Mouse (Mus musculus): ENCODE results near the gene Zfp866.
A peak's percentile ranks its signal among the peaks of the same experiment; 100 is the strongest.

Zfp866 gene

GRCm38 (mm10) chr8:69799261-69799660 is 8.3 kb upstream of the Zfp866 start:
- DNase-seq (ENCODE audit: extremely low read depth, insufficient read length, low spot score): no peak

GRCm38 (mm10) chr8:69797661-69798060 is 6.7 kb upstream of the Zfp866 start:
- DNase-seq (ENCODE audit: extremely low read depth, insufficient read length, low spot score): no peak

DNA sequence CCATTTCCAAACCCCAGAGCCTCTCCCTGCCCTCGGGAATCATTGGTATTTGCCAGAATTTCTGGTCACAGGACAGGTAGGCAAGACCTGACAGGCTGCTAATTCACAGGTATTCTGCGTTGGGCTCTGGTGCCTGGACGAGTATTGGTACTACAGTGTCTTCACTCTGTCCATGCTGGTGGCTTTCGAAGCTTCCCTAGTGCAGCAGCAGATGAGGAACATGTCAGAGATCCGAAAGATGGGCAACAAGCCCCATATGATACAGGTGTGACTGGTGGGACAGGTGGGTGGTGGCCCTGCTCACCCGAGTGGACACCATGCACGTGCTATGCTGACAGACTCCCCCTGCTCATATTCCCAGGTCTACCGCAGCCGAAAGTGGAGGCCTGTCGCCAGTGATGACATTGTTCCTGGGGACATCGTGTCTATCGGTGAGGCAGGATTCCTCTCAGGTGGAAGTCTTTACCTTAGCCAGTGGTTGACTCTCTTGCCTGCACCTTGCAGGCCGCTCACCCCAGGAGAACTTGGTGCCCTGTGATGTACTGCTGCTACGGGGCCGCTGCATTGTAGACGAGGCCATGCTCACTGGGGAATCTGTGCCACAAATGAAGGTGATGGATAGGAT is 5.9 kb upstream of the Zfp866 start:
- no peak for DNase-seq (ENCODE audit: extremely low read depth, insufficient read length, low spot score)

DNA sequence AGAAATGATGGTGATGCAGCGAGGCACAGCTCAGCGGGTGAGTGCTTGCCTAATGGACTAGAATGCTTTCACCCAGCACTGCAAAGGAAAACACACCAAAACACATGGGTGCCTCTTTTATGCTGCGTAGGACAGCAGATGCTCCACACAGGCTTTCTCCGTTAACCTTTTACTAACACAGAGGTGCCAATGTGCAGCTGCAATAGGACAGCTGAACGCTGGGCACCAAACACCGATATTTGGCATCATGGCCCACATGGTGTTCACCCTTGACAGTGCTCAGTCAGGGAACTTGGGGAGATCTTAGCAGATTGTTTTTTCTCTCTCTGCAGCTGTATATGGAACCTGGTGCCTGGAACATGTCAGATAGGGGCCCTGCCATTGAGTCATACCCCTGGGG is 3.9 kb upstream of the Zfp866 start:
- DNase-seq (ENCODE audit: extremely low read depth, insufficient read length, low spot score): no peak

DNA sequence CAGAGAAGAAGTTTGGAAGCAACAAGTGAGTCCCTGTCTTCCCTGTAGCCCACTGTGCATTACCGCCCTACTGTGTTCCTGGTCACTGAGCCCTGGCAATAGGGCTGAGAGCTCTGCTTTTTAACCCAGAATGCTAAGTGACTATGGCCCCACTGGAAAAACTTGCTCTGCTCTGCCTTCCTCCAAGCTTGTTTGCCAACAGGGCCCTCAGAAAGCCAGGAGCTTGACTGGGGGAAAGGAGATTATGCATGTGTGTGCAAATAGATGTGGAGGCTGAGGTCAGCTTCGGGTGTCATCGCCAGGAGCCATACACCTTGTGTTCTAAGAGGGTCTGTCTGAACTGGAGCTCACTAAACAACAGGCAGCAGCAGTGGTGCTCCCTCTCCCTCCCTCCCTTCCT is 3.1 kb upstream of the Zfp866 start:
- no peak for DNase-seq (ENCODE audit: extremely low read depth, insufficient read length, low spot score)

GRCm38 (mm10) chr8:69793666-69794065 is 2.7 kb upstream of the Zfp866 start:
- no peak for DNase-seq (ENCODE audit: extremely low read depth, insufficient read length, low spot score)

- no peak for DNase-seq (ENCODE audit: extremely low read depth, insufficient read length, low spot score)
Measured at GRCm38 (mm10) chr8:69791415-69792068, 564 bp upstream of the Zfp866 start.

DNA sequence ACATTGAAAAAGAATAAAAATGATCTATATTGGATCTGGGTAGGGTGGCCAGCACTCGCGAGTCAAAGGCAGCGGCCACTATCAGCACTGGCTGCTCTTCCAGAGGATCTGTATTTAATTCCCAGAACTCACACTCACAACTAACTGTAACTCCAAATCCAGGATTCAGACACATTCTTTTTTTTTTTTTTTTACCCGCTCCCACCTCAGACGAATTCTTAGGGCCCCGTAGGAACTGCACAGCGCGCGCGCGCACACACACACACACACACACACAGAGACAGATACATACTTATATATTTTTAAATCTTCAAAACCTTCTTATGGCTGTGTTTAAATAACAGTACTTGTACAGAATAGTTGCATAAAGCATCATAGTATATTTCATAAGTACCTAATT is 614 bp downstream of the Zfp866 start:
- peak; percentile 30 for DNase-seq (ENCODE audit: extremely low read depth, insufficient read length, low spot score)

- DNase-seq (ENCODE audit: extremely low read depth, insufficient read length, low spot score): no peak
Measured at GRCm38 (mm10) chr8:69789731-69790130, 1.2 kb downstream of the Zfp866 start.

DNA sequence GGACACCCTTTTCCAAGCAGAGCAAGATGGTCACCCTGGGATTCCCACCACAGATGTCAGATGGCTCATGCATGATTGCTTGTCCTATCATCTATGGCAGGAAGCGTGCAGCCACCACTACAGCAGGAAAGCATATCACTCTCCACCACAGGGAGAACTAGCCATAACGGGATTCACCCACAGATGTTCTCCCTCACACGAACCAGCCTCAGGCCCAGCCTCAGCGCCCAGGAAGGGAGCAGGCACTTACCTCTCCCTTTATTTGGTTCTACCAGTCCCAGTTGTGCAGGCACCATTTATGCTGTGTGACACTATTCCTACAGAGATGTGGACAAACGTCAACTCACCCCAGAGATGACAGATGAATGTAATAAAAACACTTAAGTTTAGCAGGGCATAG is 1.9 kb downstream of the Zfp866 start:
- DNase-seq (ENCODE audit: extremely low read depth, insufficient read length, low spot score): no peak

- no peak for DNase-seq (ENCODE audit: extremely low read depth, insufficient read length, low spot score)
Measured at GRCm38 (mm10) chr8:69777111-69777510, 13.9 kb downstream of the Zfp866 start.

DNA sequence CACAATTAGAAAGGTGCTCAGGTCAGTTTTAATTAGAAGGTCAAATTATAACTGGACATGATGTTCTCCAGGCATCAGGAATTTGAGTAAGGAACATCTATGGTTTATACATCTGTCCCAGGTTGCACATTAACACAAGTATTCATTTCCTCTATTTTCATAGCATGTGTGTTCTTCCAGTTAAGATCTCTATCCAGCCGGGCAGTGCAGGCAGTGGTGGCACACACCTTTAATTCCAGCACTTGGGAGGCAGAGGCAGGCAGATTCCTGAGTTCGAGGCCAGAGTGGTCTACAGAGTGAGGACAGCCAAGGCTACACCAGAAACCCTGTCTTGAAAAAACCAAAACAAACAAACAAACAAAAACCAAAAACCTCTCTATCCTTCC is 15.8 kb downstream of the Zfp866 start:
- no peak for DNase-seq (ENCODE audit: extremely low read depth, insufficient read length, low spot score)

DNA sequence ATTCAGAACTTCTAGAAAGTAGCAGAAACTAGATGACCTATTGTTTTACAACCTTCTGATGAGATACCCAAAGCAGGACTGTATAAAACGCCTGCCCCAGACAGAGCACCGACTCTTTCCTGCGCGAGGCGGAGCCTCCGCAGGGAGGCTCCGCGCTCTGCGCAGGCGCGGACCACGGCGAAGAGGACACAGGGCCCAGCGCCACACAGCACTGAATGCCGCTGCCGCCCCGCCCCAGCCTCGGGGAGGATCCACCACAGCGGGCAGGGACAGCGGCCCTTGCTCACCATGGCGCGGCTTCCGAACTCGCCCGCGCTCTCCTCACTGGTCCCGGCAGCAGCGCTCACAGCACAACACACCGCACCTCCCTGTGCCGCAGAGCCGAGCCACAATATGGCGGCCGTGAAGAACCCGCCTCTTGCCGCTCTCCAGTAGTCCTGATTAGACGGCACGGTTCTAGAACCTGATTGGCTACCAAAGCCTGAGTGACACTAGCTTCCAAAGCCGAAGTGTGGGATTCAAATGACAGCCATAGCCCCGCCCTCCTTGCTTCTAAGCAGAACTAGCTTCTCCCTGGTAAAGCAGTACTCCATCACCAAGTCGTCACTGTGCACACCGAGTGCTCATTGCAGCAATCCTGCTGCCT is 16.4 kb downstream of the Zfp866 start, which contains the start of gene Gm20422:
TSS of gene Gm20422 (minus strand) at position 384 of the 646 bp plus-strand sequence.
- DNase-seq (ENCODE audit: extremely low read depth, insufficient read length, low spot score): peak; percentile 94

GRCm38 (mm10) chr8:69772106-69772505 is 18.9 kb downstream of the Zfp866 start:
- no peak for DNase-seq (ENCODE audit: extremely low read depth, insufficient read length, low spot score)

- DNase-seq (ENCODE audit: extremely low read depth, insufficient read length, low spot score): no peak
Measured at GRCm38 (mm10) chr8:69771221-69771620, 19.8 kb downstream of the Zfp866 start.

GRCm38 (mm10) chr8:69761814-69762445 is 29.0 kb downstream of the Zfp866 start:
- DNase-seq (ENCODE audit: extremely low read depth, insufficient read length, low spot score): no peak

- no peak for DNase-seq (ENCODE audit: extremely low read depth, insufficient read length, low spot score)
Measured at GRCm38 (mm10) chr8:69758316-69758715, 32.7 kb downstream of the Zfp866 start.

GRCm38 (mm10) chr8:69752437-69752836 is 38.5 kb downstream of the Zfp866 start:
- DNase-seq (ENCODE audit: extremely low read depth, insufficient read length, low spot score): no peak

- DNase-seq (ENCODE audit: extremely low read depth, insufficient read length, low spot score): peak; percentile 99
Measured at GRCm38 (mm10) chr8:69749544-69750454, 41.2 kb downstream of the Zfp866 start, which contains the start of gene Zfp963. TSS of gene Zfp963 (minus strand) at chr8:69749970.

DNA sequence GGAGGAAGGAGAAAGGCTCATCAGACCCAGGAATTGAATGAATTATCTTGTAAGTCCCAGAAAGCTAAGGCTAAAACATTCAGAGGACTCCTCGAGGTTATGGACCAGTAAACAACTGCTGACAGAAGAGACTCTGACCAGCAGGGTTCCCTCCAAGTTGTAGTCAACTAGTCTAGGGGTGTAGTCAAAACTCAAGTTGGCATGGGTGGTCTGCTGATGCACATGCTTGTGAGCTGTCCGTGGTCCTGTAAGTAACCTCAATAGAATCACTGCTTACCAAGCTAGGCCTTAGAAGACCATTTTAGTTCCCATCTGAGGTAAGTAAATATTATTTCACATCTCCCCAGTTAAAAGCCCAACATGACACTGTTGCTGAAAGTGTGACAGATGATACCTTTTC is 49.7 kb downstream of the Zfp866 start:
- DNase-seq (ENCODE audit: extremely low read depth, insufficient read length, low spot score): no peak
